Mouse (Mus musculus): Measurements from ENCODE around the gene Mme.

- TF ChIP-seq POLR2A (IDR thresholded peaks at IDR 0.05; ENCODE audit: borderline replicate concordance, extremely low read depth, low read depth, low read length) (no peak), CTCF (IDR thresholded peaks at IDR 0.05; ENCODE audit: insufficient read depth, low read length) (no peak)
Observed at GRCm38 (mm10) chr3:63221867-63222591, 19.3 kb upstream of the Mme start.
